In genomic region chr19:12435750-12436524, GRCm38 (mm10) we compare ENCODE assay signal across 23 mouse cellular contexts. TPM values are rescaled to one million over a fixed set of nuclear protein-coding genes. Genes with fewer than 3 reads are reported as not detected.
DNase-seq lines count a peak whose midpoint lies in the region; ATAC-seq and TF ChIP-seq lines count a peak whose summit lies in the region.
"Had no signal": no experiment of that assay in that cellular context is flagged by ENCODE, and none has a peak within 500 bp of the region (broad histone marks: within the 10 kb centered on the region; RNA-seq: fewer than 3 reads in every experiment).

No protein-coding gene starts in this region.

- intact Hi-C loops in heart, postnatal 10 days (cut with DNase I) = no loop called here

- H3K4me1 ChIP-seq in liver, embryonic 16.5 days (ENCODE audit: control insufficient read depth, low read depth, low read length) = no peaks in the 10 kb centered on the region
- H3K4me1 ChIP-seq in liver, embryonic 11.5 days (replicated peaks; ENCODE audit: control insufficient read depth, insufficient read depth, low read length) = no peaks in the 10 kb centered on the region
- peaks cover 22 to 51% of the 10 kb centered on the region in 2 experiments for H3K4me1 ChIP-seq in CH12.LX (ENCODE audit: control insufficient read depth in 1 of 2, insufficient read depth in 2 of 2)
- H3K4me1 ChIP-seq in liver, postnatal 0 days (ENCODE audit: insufficient read depth) = peaks cover 5% of the 10 kb centered on the region; the same call in 1 of the 2 replicates
- H3K4me1 ChIP-seq: kidney, embryonic 15.5 days; limb, embryonic 15.5 days had no signal

- no peak overlapping the region for H3K4me2 ChIP-seq in liver, embryonic 16.5 days (ENCODE audit: low read depth, low read length)
- no peak overlapping the region for H3K4me2 ChIP-seq in liver, embryonic 11.5 days
- H3K4me2 ChIP-seq in CH12.LX (ENCODE audit: insufficient read depth, low read depth, poor library complexity, severe bottlenecking) = peak overlapping the region; percentile 43
- H3K4me2 ChIP-seq in liver, postnatal 0 days (ENCODE audit: low read depth, low read length) = no peak overlapping the region
- H3K4me2 ChIP-seq: kidney, embryonic 15.5 days; limb, embryonic 15.5 days had no signal

- DNase-seq in heart, adult 8-10 months (ENCODE audit: low spot score) = peak; percentile 38
- no peak for DNase-seq in heart, postnatal 10 days
- no peak for DNase-seq in liver, embryonic 11.5 days (ENCODE audit: low spot score)
- DNase-seq in CH12.LX (ENCODE audit: extremely low read depth) = no peak
- no peak for DNase-seq in liver, postnatal 0 days
- DNase-seq in adrenal gland, postnatal 10 days = no peak
- DNase-seq: cerebellum, adult 8-10 months; thymus, postnatal 4 days had no signal

- no peaks in the 10 kb centered on the region; the same call in 1 of the 2 replicates for H3K27me3 ChIP-seq in liver, embryonic 16.5 days (ENCODE audit: control insufficient read depth, insufficient read depth, low read depth, low read length)
- H3K27me3 ChIP-seq in liver, embryonic 11.5 days (replicated peaks; ENCODE audit: control insufficient read depth, insufficient read depth, low read length) = no peaks in the 10 kb centered on the region
- no peaks in the 10 kb centered on the region for H3K27me3 ChIP-seq in CH12.LX (replicated peaks)
- no peaks in the 10 kb centered on the region for H3K27me3 ChIP-seq in liver, postnatal 0 days (ENCODE audit: insufficient read depth, low read length)
- H3K27me3 ChIP-seq: kidney, embryonic 15.5 days; limb, embryonic 15.5 days had no signal

- no peak for TF ChIP-seq EP300 in CH12.LX (IDR thresholded peaks at IDR 0.05; ENCODE audit: low read length)
- no peak for TF ChIP-seq EP300 in liver, postnatal 0 days (IDR thresholded peaks at IDR 0.05; ENCODE audit: low read depth)

- H3K9ac ChIP-seq in liver, embryonic 16.5 days (ENCODE audit: low read depth, low read length) = no peak overlapping the region
- no peak overlapping the region for H3K9ac ChIP-seq in liver, embryonic 11.5 days (ENCODE audit: low read depth, low read length)
- H3K9ac ChIP-seq in CH12.LX (ENCODE audit: insufficient read depth, low read depth) = peak overlapping the region; percentile 74
- H3K9ac ChIP-seq in liver, postnatal 0 days (replicated peaks) = no peak overlapping the region
- H3K9ac ChIP-seq: kidney, embryonic 15.5 days; limb, embryonic 15.5 days had no signal

- H3K9me3 ChIP-seq in liver, embryonic 16.5 days (replicated peaks; ENCODE audit: control insufficient read depth, low read length) = no peaks in the 10 kb centered on the region
- H3K9me3 ChIP-seq in liver, embryonic 11.5 days (ENCODE audit: control insufficient read depth, low read length) = no peaks in the 10 kb centered on the region
- H3K9me3 ChIP-seq in CH12.LX (replicated peaks; ENCODE audit: low read length) = peaks cover 2% of the 10 kb centered on the region
- no peaks in the 10 kb centered on the region for H3K9me3 ChIP-seq in liver, postnatal 0 days (ENCODE audit: low read length)
- H3K9me3 ChIP-seq: kidney, embryonic 15.5 days; limb, embryonic 15.5 days; megakaryocyte, embryonic 14.5 days had no signal

- TF ChIP-seq POLR2A in CH12.LX (IDR thresholded peaks at IDR 0.05; ENCODE audit: low read depth, low read length) = no peak

- TF ChIP-seq CTCF in CH12.LX (conservative IDR thresholded peaks at IDR 0.05 in 1 of 2, IDR thresholded peaks at IDR 0.05 in 1 of 2; ENCODE audit: low read depth in 2 of 2, low read length in 2 of 2) = no peak
- TF ChIP-seq CTCF in liver, postnatal 0 days (IDR thresholded peaks at IDR 0.05; ENCODE audit: low read depth) = no peak

- in situ Hi-C loops in CH12.LX (cut with MboI; ENCODE audit: low pct_ligation_motif_present, low pct_unique_long_range_greater_than_20kb, low sequenced_read_pairs) = loop anchor here (10.0 kb wide), 2 partner anchors 149 to 301 kb away; no protein-coding TSS in a partner anchor

- dilution Hi-C loops in CH12.LX (cut with MboI; ENCODE audit: extremely low pct_ligation_motif_present, extremely low pct_unique_long_range_greater_than_20kb, low sequenced_read_pairs) = no loop called here

- no peak overlapping the region for H3K4me3 ChIP-seq in liver, embryonic 16.5 days (ENCODE audit: low read depth, low read length)
- H3K4me3 ChIP-seq in liver, embryonic 11.5 days (ENCODE audit: low read depth, low read length) = no peak overlapping the region
- H3K4me3 ChIP-seq in CH12.LX (replicated peaks in 1 of 3; ENCODE audit: low read depth in 2 of 3, low read length in 2 of 3, poor library complexity in 1 of 3) = peak overlapping the region in 1 of 3 experiments; percentile 39
- H3K4me3 ChIP-seq in liver, postnatal 0 days (ENCODE audit: low read depth, low read length) = no peak overlapping the region
- H3K4me3 ChIP-seq: kidney, embryonic 15.5 days; limb, embryonic 15.5 days; megakaryocyte, embryonic 14.5 days had no signal

- H3K79me2 ChIP-seq in CH12.LX (replicated peaks; ENCODE audit: control insufficient read depth, extremely low read depth, insufficient read depth, poor library complexity, severe bottlenecking) = no peaks in the 10 kb centered on the region

- TF ChIP-seq RAD21 in CH12.LX (IDR thresholded peaks at IDR 0.05; ENCODE audit: low read depth, low read length) = no peak

- 38% methylated on average over 4 of the region's 4 CpGs for WGBS in liver, embryonic 16.5 days (ENCODE audit: insufficient replicate concordance)
- 59% methylated on average over 4 of the region's 4 CpGs for WGBS in liver, embryonic 11.5 days
- WGBS in liver, postnatal 0 days (ENCODE audit: insufficient replicate concordance) = 41% methylated on average over 4 of the region's 4 CpGs

- peak; percentile 37; the same call in 1 of the 2 replicates for ATAC-seq in liver, embryonic 16.5 days (ENCODE audit: low read depth)
- ATAC-seq in liver, embryonic 11.5 days (replicated peaks; ENCODE audit: low FRiP score) = no peak
- ATAC-seq in liver, postnatal 0 days = no peak
- ATAC-seq: inflammation-experienced regulatory T-cells, adult 6 months; midbrain, embryonic 16.5 days had no signal

- no peaks in the 10 kb centered on the region for H3K36me3 ChIP-seq in liver, embryonic 16.5 days (ENCODE audit: control insufficient read depth, insufficient read depth)
- H3K36me3 ChIP-seq in liver, embryonic 11.5 days (ENCODE audit: control insufficient read depth, insufficient read depth, low read length) = no peaks in the 10 kb centered on the region
- no peaks in the 10 kb centered on the region for H3K36me3 ChIP-seq in CH12.LX (replicated peaks in 1 of 2; ENCODE audit: control insufficient read depth in 1 of 2, insufficient read depth in 1 of 2, low read length in 1 of 2)
- no peaks in the 10 kb centered on the region for H3K36me3 ChIP-seq in liver, postnatal 0 days (replicated peaks; ENCODE audit: insufficient read depth, low read length)
- H3K36me3 ChIP-seq: kidney, embryonic 15.5 days; limb, embryonic 15.5 days had no signal

- 0 out of 2 replicates have a peak overlapping the region, but pooled peaks have one; percentile 53 for H3K27ac ChIP-seq in liver, embryonic 16.5 days (ENCODE audit: low read length)
- H3K27ac ChIP-seq in liver, embryonic 11.5 days (ENCODE audit: low read depth, low read length) = no peak overlapping the region
- peak overlapping the region; percentile 99 for H3K27ac ChIP-seq in CH12.LX (ENCODE audit: insufficient read depth, low read depth)
- H3K27ac ChIP-seq in liver, postnatal 0 days (ENCODE audit: low read depth) = peak overlapping the region; percentile 52
- H3K27ac ChIP-seq: kidney, embryonic 15.5 days; limb, embryonic 15.5 days had no signal

TF ChIP-seq in CH12.LX, 34 proteins besides CTCF, POLR2A, EP300 and RAD21 (continues in another document):
- no peak for TF ChIP-seq MYC (IDR thresholded peaks at IDR 0.05; ENCODE audit: low read depth, low read length)

RNA-seq across cellular contexts. Expression of gene Pfpl, which starts 8.2 kb away (rescaled TPM):
- total RNA-seq in heart, adult 8-10 months (2022) = not detected
- not detected for total RNA-seq in heart, postnatal 10 days (2021)
- polyA plus RNA-seq in liver, embryonic 16.5 days (2015; fragmentation: Nextera tagmentation; extraction: Ambion mirVana) = not detected in 2 replicates
- not detected in 2 replicates for polyA plus RNA-seq in liver, embryonic 11.5 days (2014; fragmentation: Nextera tagmentation; extraction: Ambion mirVana)
- total RNA-seq in CH12.LX (2012; rRNA removed) (not detected in 2 replicates), CH12.LX (2014; rRNA removed) (not detected in 2 replicates)
- not detected in 2 replicates for polyA plus RNA-seq in CH12.LX (2012; ENCODE audit: insufficient read length, low read depth)
- not detected in 2 replicates for polyA plus RNA-seq in liver, postnatal 0 days (2015; fragmentation: Nextera tagmentation; extraction: Ambion mirVana)
- not detected for total RNA-seq in adrenal gland, postnatal 10 days (2021)
- total RNA-seq: adrenal gland, adult 18-20 months; ES-E14; layer of hippocampus, adult 8-10 months; left cerebral cortex, postnatal 14 days had no signal
- polyA plus RNA-seq: C2C12; forebrain, embryonic 11.5 days; gonadal fat pad, adult 2 months; hindbrain, embryonic 11.5 days; inflammation-experienced regulatory T-cells, adult 6 months; kidney, embryonic 15.5 days; limb, embryonic 15.5 days; midbrain, embryonic 16.5 days; neural tube, embryonic 11.5 days had no signal

RNA-seq across cellular contexts. Expression of gene Olfr1441, which starts 18.7 kb away (rescaled TPM):
- not detected for total RNA-seq in heart, adult 8-10 months (2022)
- total RNA-seq in heart, postnatal 10 days (2021) = not detected
- polyA plus RNA-seq in liver, embryonic 16.5 days (2015; fragmentation: Nextera tagmentation; extraction: Ambion mirVana) = not detected in 2 replicates
- polyA plus RNA-seq in liver, embryonic 11.5 days (2014; fragmentation: Nextera tagmentation; extraction: Ambion mirVana) = not detected in 2 replicates
- total RNA-seq in CH12.LX (2012; rRNA removed) (0.13 TPM in 1 of 2 replicates, not detected in the other), CH12.LX (2014; rRNA removed) (not detected in 2 replicates)
- not detected in 2 replicates for polyA plus RNA-seq in CH12.LX (2012; ENCODE audit: insufficient read length, low read depth)
- polyA plus RNA-seq in liver, postnatal 0 days (2015; fragmentation: Nextera tagmentation; extraction: Ambion mirVana) = not detected in 2 replicates
- not detected for total RNA-seq in adrenal gland, postnatal 10 days (2021)
- total RNA-seq: adrenal gland, adult 18-20 months; layer of hippocampus, adult 8-10 months; left cerebral cortex, postnatal 14 days had no signal
- polyA plus RNA-seq: C2C12; forebrain, embryonic 11.5 days; gonadal fat pad, adult 2 months; hindbrain, embryonic 11.5 days; inflammation-experienced regulatory T-cells, adult 6 months; kidney, embryonic 15.5 days; limb, embryonic 15.5 days; midbrain, embryonic 16.5 days; neural tube, embryonic 11.5 days had no signal

RNA-seq across cellular contexts. Expression of gene Mpeg1, which starts 24.6 kb away (rescaled TPM):
- total RNA-seq in heart, adult 8-10 months (2022) = 10 to 100 TPM in 1 of 4 experiments, 1 to 10 TPM in 3; 5.5 to 14.8 (median 6.2) TPM
- 1 to 10 TPM; 4.8 to 5.3 TPM for total RNA-seq in heart, postnatal 10 days (2021)
- polyA plus RNA-seq in liver, embryonic 16.5 days (2015; fragmentation: Nextera tagmentation; extraction: Ambion mirVana) = 2.3 and 2.5 TPM in 2 replicates
- polyA plus RNA-seq in liver, embryonic 11.5 days (2014; fragmentation: Nextera tagmentation; extraction: Ambion mirVana) = 0.81 and 1.2 TPM in 2 replicates
- total RNA-seq in CH12.LX (2012; rRNA removed) (43.8 and 53.6 TPM in 2 replicates), CH12.LX (2014; rRNA removed) (67.0 and 68.0 TPM in 2 replicates)
- polyA plus RNA-seq in CH12.LX (2012; ENCODE audit: insufficient read length, low read depth) = 241 and 270 TPM in 2 replicates
- polyA plus RNA-seq in liver, postnatal 0 days (2015; fragmentation: Nextera tagmentation; extraction: Ambion mirVana) = 3.5 and 3.8 TPM in 2 replicates
- total RNA-seq in adrenal gland, postnatal 10 days (2021) = 10 to 100 TPM; 15.1 to 16.1 TPM

RNA-seq across cellular contexts. Expression of gene Olfr1440, which starts 48.9 kb away (rescaled TPM):
- total RNA-seq in heart, adult 8-10 months (2022) = not detected
- not detected for total RNA-seq in heart, postnatal 10 days (2021)
- not detected in 2 replicates for polyA plus RNA-seq in liver, embryonic 16.5 days (2015; fragmentation: Nextera tagmentation; extraction: Ambion mirVana)
- polyA plus RNA-seq in liver, embryonic 11.5 days (2014; fragmentation: Nextera tagmentation; extraction: Ambion mirVana) = not detected in 2 replicates
- total RNA-seq in CH12.LX (2012; rRNA removed) (not detected in 2 replicates), CH12.LX (2014; rRNA removed) (not detected in 2 replicates)
- not detected in 2 replicates for polyA plus RNA-seq in CH12.LX (2012; ENCODE audit: insufficient read length, low read depth)
- polyA plus RNA-seq in liver, postnatal 0 days (2015; fragmentation: Nextera tagmentation; extraction: Ambion mirVana) = not detected in 2 replicates
- not detected for total RNA-seq in adrenal gland, postnatal 10 days (2021)
- total RNA-seq: adrenal gland, adult 18-20 months; ES-E14; layer of hippocampus, adult 8-10 months; left cerebral cortex, postnatal 14 days had no signal
- polyA plus RNA-seq: C2C12; forebrain, embryonic 11.5 days; gonadal fat pad, adult 2 months; hindbrain, embryonic 11.5 days; inflammation-experienced regulatory T-cells, adult 6 months; kidney, embryonic 15.5 days; limb, embryonic 15.5 days; midbrain, embryonic 16.5 days; neural tube, embryonic 11.5 days had no signal
